Mouse (Mus musculus) heart, embryonic 12.5 days (tissue): Measurements from ENCODE around the gene Izumo2. TPM values are rescaled to one million over a fixed set of nuclear protein-coding genes. Genes with fewer than 3 reads are reported as not detected.

Source experiments
- ATAC-seq: fragments of 200-750 bp; cut with Nextera tagmentation; 2 replicates; pipeline ENCODE4 v1.8.0; 2017; ENCODE audit warnings: moderate TSS enrichment, moderate library complexity; ENCODE audit not compliant: insufficient number of reproducible peaks, low FRiP score
- H3K27ac ChIP-seq: fragments of 300-500 bp; sonication (generic); 2 replicates; pipeline ENCODE4 v1.5.1; 2016; ENCODE audit warnings: mild to moderate bottlenecking, moderate library complexity; ENCODE audit not compliant: poor library complexity, severe bottlenecking
- H3K27me3 ChIP-seq: fragments of 300-500 bp; sonication (generic); replicated peaks from 2 replicates; pipeline ENCODE4 v1.6.1; 2016; ENCODE audit warnings: mild to moderate bottlenecking, moderate library complexity
- H3K36me3 ChIP-seq: fragments of 300-500 bp; sonication (generic); 2 replicates; pipeline ENCODE4 v1.6.1; 2016; ENCODE audit warnings: mild to moderate bottlenecking, moderate library complexity
- H3K4me1 ChIP-seq: fragments of 300-500 bp; sonication (generic); replicated peaks from 2 replicates; pipeline ENCODE4 v1.6.1; 2016; ENCODE audit warnings: mild to moderate bottlenecking
- H3K4me2 ChIP-seq: fragments of 300-500 bp; sonication (generic); 2 replicates; pipeline ENCODE4 v1.6.1; 2016; ENCODE audit warnings: mild to moderate bottlenecking, moderate library complexity
- H3K4me3 ChIP-seq: fragments of 300-500 bp; sonication (generic); 2 replicates; pipeline ENCODE4 v1.5.1; 2016; ENCODE audit warnings: mild to moderate bottlenecking
- H3K9ac ChIP-seq: fragments of 300-500 bp; sonication (generic); 2 replicates; pipeline ENCODE4 v1.6.1; 2016; ENCODE audit warnings: mild to moderate bottlenecking, moderate library complexity
- H3K9me3 ChIP-seq: fragments of 300-500 bp; sonication (generic); replicated peaks from 2 replicates; pipeline ENCODE4 v1.6.1; 2016; ENCODE audit warnings: mild to moderate bottlenecking, moderate library complexity
- whole genome bisulfite sequencing: fragments of 180-500 bp; shearing (Covaris S2); methylation state at CpG from one replicate; pipeline ENCODE4 v1.1.7; 2016; 5-methylcytosine and 5-hydroxymethylcytosine counted together
- polyA plus RNA-seq: library from polyadenylated mRNA; unstranded; fragments of >200 nt; fragmentation: Nextera tagmentation; extraction: Ambion mirVana; gene quantifications from 2 replicates; pipeline ENCODE4 v1.2.1, GENCODE M21; 2016

The Izumo2 gene
- polyA plus RNA-seq, 1 experiment from 2014 or later: not detected

DNA sequence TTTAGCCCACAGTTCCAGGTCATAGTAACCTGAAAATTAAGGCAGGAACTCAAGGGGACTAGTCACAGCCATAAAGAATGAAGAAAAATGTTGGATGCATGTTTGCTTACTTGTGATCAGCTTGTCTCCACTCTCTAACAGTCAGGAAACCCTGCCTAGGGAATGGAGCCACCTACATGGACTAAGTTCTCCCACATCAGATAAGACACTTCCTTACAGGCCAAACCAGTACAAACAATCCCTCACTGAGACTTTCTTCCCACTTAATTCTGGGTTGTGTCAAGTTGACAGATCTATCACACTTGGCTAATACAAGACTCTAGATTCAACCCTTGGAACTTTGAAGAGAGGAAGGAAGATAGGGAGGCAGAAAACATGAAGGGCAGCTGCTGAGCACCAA lies 51.8 kb downstream of the Izumo2 start:
- Histone ChIP-seq H3K4me2 (no peak overlapping the region), H3K27me3 (no peaks in the 10 kb centered on the region)

DNA sequence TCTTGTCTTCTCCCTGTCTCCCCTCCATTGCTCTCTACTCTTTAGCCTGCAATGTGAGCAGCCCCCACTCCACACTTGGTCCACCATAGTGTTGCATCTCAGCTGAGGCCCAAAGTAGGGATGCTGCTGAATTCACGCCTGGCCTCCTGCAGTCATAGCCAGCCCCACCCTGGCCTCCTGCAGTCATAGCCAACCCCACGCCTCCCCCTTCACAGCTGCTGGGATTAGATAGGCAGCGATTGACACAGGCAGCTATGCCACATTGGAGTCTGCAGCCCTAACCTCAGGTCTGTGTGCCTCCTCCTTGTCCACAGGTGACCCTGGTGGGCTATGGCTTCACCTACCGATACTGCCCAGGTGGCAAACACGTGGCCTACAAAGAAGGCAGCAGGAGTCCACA lies 59.6 kb downstream of the Izumo2 start:
- H3K27ac ChIP-seq: no peak overlapping the region
- peaks cover 92% of the 10 kb centered on the region for H3K36me3 ChIP-seq
- no peak overlapping the region for H3K4me3 ChIP-seq
- no peaks in the 10 kb centered on the region for H3K27me3 ChIP-seq
- ATAC-seq: no peak; the same call in 1 of the 2 replicates
- H3K9ac ChIP-seq: no peak overlapping the region
- H3K4me2 ChIP-seq: no peak overlapping the region
- H3K4me1 ChIP-seq: no peaks in the 10 kb centered on the region
- H3K9me3 ChIP-seq: no peaks in the 10 kb centered on the region
- 70% methylated on average over 5 of the region's 5 CpGs for WGBS

More for the DNA sequence above, 51.8 kb downstream of the Izumo2 start:
- no peak overlapping the region for H3K4me3 ChIP-seq
- H3K4me1 ChIP-seq: no peaks in the 10 kb centered on the region
- H3K9me3 ChIP-seq: no peaks in the 10 kb centered on the region
- no peak overlapping the region for H3K9ac ChIP-seq
- no peak for ATAC-seq
- no peak overlapping the region for H3K27ac ChIP-seq
- H3K36me3 ChIP-seq: peaks cover 93% of the 10 kb centered on the region

Other genes starting within 250 kb of the Izumo2 start
- 0.46 and 1.5 TPM in 2 replicates for gene Aspdh, start 243.4 kb upstream of the Izumo2 start, polyA plus RNA-seq
- gene Josd2, start 240.8 kb upstream of the Izumo2 start, polyA plus RNA-seq: 141 and 145 TPM in 2 replicates
- gene Emc10, start 212.2 kb upstream of the Izumo2 start, polyA plus RNA-seq: 111 and 114 TPM in 2 replicates
- gene Fam71e1, start 212.2 kb upstream of the Izumo2 start, polyA plus RNA-seq: 10.1 and 12.7 TPM in 2 replicates
- 0.94 and 1.2 TPM in 2 replicates for gene Mybpc2, start 184.1 kb upstream of the Izumo2 start, polyA plus RNA-seq
- gene Spib, start 176.7 kb upstream of the Izumo2 start, polyA plus RNA-seq: 0.15 TPM in 1 of 2 replicates, not detected in the other
- 63.1 and 68.1 TPM in 2 replicates for gene Pold1, start 159.9 kb upstream of the Izumo2 start, polyA plus RNA-seq
- 54.7 and 55.3 TPM in 2 replicates for gene Nr1h2, start 154.8 kb upstream of the Izumo2 start, polyA plus RNA-seq
- 0.12 TPM in 1 of 2 replicates, not detected in the other for gene Napsa, start 136.4 kb upstream of the Izumo2 start, polyA plus RNA-seq
- 0.15 and 0.17 TPM in 2 replicates for gene Kcnc3, start 118.1 kb upstream of the Izumo2 start, polyA plus RNA-seq
- gene Myh14, start 37.9 kb upstream of the Izumo2 start, polyA plus RNA-seq: 0.59 and 1.0 TPM in 2 replicates
- 29.4 and 32.2 TPM in 2 replicates for gene Vrk3, start 39.7 kb downstream of the Izumo2 start, polyA plus RNA-seq
- 0.78 and 0.98 TPM in 2 replicates for gene Zfp473, start 42.3 kb downstream of the Izumo2 start, polyA plus RNA-seq
- gene Nup62, start 107.3 kb downstream of the Izumo2 start, polyA plus RNA-seq: 90.9 and 93.3 TPM in 2 replicates
- gene Il4i1, start 107.6 kb downstream of the Izumo2 start, polyA plus RNA-seq: 0.78 and 1.1 TPM in 2 replicates
- 2.6 and 2.7 TPM in 2 replicates for gene Atf5, start 107.9 kb downstream of the Izumo2 start, polyA plus RNA-seq
- 105 and 108 TPM in 2 replicates for gene Akt1s1, start 140.2 kb downstream of the Izumo2 start, polyA plus RNA-seq
- gene Tbc1d17, start 140.3 kb downstream of the Izumo2 start, polyA plus RNA-seq: 60.0 and 61.2 TPM in 2 replicates
- gene Pnkp, start 148.4 kb downstream of the Izumo2 start, polyA plus RNA-seq: 23.3 and 27.0 TPM in 2 replicates
- gene Ptov1, start 161.0 kb downstream of the Izumo2 start, polyA plus RNA-seq: 308 and 321 TPM in 2 replicates
- gene Med25, start 184.0 kb downstream of the Izumo2 start, polyA plus RNA-seq: 76.8 and 81.2 TPM in 2 replicates
- 12.0 and 12.6 TPM in 2 replicates for gene Fuz, start 187.3 kb downstream of the Izumo2 start, polyA plus RNA-seq
- gene Ap2a1, start 220.8 kb downstream of the Izumo2 start, polyA plus RNA-seq: 74.5 and 77.2 TPM in 2 replicates
- 0.19 TPM in 1 of 2 replicates, not detected in the other for gene Tsks, start 234.5 kb downstream of the Izumo2 start, polyA plus RNA-seq